Mouse (Mus musculus) right cerebral cortex, postnatal 36 days (tissue): ENCODE measurements at regions not wholly inside any gene's neighbourhood (a gene's known extent, or its start where the extent isn't known, plus 50 kb on each side); places are given as distances from the start of the nearest gene placed in this dataset.

ENCODE experiments used
- DNase-seq, 2 experiments: peaks; one replicate each; pipeline ENCODE4 v3.0.0; 2022; ENCODE audit warnings: low spot score in 2 of 2, mixed read lengths in 1 of 2

GRCm38 (mm10) chr7:136515376-136515775 lies 379.0 kb upstream of the Mgmt start:
- DNase-seq: no peak

- no peak for DNase-seq
These were observed 368.6 kb upstream of the Mgmt start for GRCm38 (mm10) chr7:136525821-136526220.

GRCm38 (mm10) chr7:136530006-136530785 lies 364.2 kb upstream of the Mgmt start:
- no peak for DNase-seq

GRCm38 (mm10) chr7:136531301-136531700 lies 363.1 kb upstream of the Mgmt start:
- no peak for DNase-seq

- no peak for DNase-seq
These were observed 352.3 kb upstream of the Mgmt start for GRCm38 (mm10) chr7:136541876-136542655.

- DNase-seq: no peak
These were observed 351.5 kb upstream of the Mgmt start for GRCm38 (mm10) chr7:136542896-136543295.

- DNase-seq: no peak
These were observed 346.6 kb upstream of the Mgmt start for GRCm38 (mm10) chr7:136547837-136548236.

- DNase-seq: no peak
These were observed 338.0 kb upstream of the Mgmt start for GRCm38 (mm10) chr7:136556436-136556835.

- DNase-seq: no peak
These were observed 334.9 kb upstream of the Mgmt start for GRCm38 (mm10) chr7:136559536-136559935.

- DNase-seq: no peak
These were observed 323.5 kb upstream of the Mgmt start for GRCm38 (mm10) chr7:136570911-136571310.

- DNase-seq: peak in 1 of 2 experiments; percentile 3
These were observed 312.5 kb upstream of the Mgmt start for GRCm38 (mm10) chr7:136581896-136582295.

GRCm38 (mm10) chr7:136584361-136584760 lies 310.1 kb upstream of the Mgmt start:
- no peak for DNase-seq

- DNase-seq: no peak
These were observed 305.9 kb upstream of the Mgmt start for GRCm38 (mm10) chr7:136588491-136588890.

- DNase-seq: no peak
These were observed 303.5 kb upstream of the Mgmt start for GRCm38 (mm10) chr7:136590947-136591346.

- DNase-seq: no peak
These were observed 286.9 kb upstream of the Mgmt start for GRCm38 (mm10) chr7:136607278-136608120.

GRCm38 (mm10) chr7:136613496-136613895 lies 280.9 kb upstream of the Mgmt start:
- no peak for DNase-seq

GRCm38 (mm10) chr7:136624496-136624895 lies 269.9 kb upstream of the Mgmt start:
- no peak for DNase-seq

- DNase-seq: no peak
These were observed 263.3 kb upstream of the Mgmt start for GRCm38 (mm10) chr7:136631089-136631488.

- no peak for DNase-seq
These were observed 254.3 kb upstream of the Mgmt start for GRCm38 (mm10) chr7:136640160-136640559.

GRCm38 (mm10) chr7:136640771-136641170 lies 253.6 kb upstream of the Mgmt start:
- DNase-seq: no peak

- DNase-seq: no peak
These were observed 244.6 kb upstream of the Mgmt start for GRCm38 (mm10) chr7:136649796-136650195.

GRCm38 (mm10) chr7:136659930-136660329 lies 234.5 kb upstream of the Mgmt start:
- no peak for DNase-seq
